Mouse (Mus musculus) cerebellum, adult 11-12 months (tissue): ENCODE data around the gene Eng.
A peak's percentile ranks its signal among the peaks of the same experiment; 100 is the strongest.

Experiments
- DNase-seq: peaks from one replicate; pipeline ENCODE4 v3.0.0; 2022

Gene Eng

DNA sequence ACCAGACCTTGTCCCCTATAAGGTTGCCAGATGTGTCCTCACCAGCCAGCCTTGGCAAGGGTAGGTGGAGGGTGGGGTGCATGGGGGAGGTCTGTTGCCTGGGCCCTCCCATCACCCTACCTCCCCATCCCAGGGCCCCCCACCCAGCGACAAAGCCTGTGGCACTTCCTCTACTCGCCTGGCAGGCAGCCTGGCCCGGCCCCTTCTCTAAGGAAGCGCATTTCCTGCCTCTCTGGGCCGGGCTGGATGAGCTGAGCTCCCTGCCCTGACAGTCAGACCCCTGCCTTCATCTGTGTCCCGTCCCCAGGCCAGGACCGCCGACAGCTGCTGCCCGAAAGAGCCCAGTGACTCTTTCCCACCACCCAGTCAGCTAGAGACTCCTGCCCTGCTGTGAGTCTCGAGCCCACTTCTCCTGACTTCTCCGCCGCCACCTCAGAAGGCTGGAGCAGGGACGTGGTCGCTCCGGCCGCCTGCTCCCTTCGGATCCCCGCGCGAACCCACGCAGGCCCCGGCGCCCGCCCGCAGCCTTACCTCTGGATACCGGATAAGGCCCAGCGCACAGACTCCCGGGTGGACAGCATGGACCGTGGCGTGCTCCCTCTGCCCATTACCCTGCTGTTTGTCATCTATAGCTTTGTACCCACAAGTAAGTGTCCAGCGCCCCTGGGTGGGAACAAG lies at the start of gene Eng:
Gene Eng (plus strand): TSS at position 217 of the 678 bp plus-strand sequence.
- no peak for DNase-seq

DNA sequence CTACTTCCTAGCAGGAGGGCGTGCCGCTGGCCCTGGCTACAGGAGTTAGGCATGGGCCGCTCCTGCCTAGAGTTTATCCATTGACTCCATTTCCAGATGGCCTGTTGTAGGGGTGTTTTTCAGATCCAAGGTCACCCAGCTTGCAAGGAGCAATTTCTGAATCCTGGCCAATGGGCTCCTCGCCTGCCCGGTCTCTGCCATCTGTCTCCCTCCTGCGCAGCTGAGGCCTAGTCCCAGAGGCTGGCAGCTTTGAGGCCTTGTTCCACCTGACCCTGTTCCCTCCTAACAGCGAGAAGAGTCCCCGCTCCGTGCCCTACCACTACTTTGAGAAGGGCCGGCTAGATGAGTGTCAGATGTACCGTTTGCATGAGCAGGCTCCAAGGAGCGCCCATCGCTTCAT lies 49.7 kb upstream of the Eng start:
- DNase-seq: peak; percentile 95

DNA sequence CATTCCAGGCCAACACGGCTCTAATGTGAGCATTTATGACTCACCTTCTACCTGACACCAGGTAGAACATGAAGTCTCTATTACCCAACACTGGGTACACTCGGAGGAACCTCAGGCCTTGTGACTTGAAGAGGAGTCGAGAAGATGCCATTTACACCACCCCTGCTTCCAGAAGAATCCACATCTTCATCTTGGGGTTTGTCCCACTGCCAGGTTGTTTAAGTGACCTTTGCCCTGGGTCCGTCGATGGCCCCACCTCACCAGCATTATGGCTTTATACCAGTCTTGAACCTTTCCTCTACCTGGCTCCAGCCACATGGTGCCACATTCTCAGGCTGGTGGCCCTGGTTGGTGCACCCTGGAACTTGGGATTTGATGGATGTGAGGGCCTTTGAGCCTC lies 49.1 kb upstream of the Eng start:
- no peak for DNase-seq

DNA sequence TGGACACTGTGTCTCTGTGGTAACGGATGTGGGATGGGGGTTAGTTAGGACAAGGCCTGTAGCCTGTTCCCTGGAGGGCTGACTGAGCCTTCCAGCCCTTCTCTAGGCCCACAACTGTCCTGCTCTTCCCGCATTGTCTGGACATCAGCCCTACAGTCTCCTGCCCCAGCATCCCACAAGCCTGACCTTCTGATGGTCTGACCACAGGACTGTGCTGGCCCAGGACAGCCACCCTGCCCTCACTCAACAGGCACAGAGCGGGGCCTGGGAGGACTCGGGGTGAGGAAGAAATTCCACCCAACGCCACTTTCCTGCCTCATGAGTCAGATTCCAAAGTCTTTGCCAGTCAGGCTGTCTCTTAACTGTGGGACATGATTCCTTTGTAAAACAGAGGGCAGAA lies 48.7 kb upstream of the Eng start:
- DNase-seq: no peak

DNA sequence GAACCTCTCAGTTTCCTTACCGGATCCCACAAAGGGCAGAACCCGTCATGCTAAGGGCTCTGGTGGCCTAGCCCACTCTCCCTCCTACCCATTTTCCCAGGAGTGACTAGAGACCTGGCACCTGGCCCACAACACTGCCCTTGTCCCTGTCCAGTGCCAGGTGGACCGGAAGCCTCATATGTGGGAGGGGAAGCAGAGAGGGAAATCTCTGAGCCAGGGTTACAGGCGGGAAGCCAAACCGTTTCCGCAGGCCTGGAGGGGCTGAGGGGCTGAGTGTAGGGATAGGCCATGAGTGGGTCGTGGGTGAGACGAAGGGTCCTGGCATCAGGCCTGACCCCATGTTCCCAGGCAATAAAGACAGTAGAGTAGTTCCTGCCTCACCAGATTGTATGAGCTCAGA lies 47.9 kb upstream of the Eng start:
- DNase-seq: peak; percentile 80

DNA sequence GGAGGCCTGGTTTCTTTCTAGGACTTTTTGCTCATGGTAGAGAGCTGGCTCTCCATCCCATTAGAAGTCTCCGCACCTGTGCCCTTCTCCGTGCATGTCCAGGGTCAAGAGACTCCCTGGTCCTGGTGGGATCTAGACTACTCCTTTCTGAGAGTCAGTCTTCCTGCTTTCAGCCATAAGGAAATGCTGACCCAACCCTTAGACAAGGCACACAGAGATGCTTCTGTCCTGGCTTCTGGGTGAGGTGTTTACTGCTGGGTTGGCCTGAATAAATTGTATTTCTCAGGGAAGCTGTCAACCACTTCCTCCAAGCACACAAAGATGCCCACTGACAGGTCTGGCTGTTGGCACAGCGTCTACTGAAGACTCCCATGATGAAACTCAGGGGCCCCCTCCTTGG lies 47.0 kb upstream of the Eng start, which contains the start of gene St6galnac6:
Gene St6galnac6 (plus strand): TSS at position 301 of the 400 bp plus-strand sequence.
- no peak for DNase-seq

DNA sequence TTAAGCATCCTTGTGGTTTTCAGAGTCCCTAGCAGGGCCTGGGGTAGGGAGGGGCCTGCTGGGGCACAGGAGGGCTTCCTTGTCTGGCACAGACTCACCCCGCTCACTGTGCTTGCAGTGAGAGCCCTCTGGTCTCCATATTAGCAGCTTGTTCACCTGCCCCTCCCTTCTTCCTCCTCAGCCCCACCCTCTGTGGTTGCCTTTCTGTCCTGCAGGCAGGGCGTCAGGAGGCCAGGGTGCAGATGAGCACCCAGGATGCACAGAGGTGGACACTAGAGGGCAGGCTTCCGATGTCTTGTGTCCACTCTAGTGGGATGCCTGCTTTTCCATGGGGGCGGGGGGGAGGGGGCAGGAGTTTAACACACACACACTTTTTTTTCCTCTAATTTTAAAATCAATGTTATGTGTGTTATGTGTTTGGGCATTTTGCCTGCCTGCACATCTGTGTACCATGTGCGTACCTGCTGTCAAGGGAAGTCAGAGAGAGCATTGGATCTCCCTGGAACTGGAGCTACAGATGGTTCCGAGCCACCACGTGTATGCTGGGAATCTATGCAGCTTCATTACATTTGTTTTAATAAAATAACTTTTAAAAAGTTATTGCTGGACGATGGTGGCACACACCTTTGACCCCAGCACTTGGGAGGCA lies 44.9 kb upstream of the Eng start:
- DNase-seq: peak; percentile 77

DNA sequence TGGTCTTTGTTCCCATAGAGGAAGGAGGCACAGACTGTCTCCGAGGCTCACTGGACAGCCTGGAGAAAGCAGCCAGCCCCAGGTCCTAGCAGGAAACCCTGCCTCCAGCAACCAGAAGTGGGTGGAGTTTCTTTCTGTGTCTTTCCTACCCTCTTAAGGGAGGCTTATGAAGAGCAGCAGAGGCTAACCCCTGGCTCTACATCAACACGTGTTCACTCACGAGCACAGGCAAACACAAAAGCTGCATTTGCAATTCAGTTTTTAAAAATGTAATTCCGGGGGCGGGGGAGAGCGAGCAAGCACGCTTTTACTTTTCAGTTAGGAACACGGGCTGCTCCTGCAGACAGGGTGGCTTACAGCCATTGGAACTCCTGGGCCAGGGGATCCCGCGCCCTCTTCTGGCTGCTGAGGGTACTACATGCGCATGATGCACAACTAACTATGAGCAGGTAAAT lies 43.8 kb upstream of the Eng start:
- DNase-seq: peak; percentile 88

DNA sequence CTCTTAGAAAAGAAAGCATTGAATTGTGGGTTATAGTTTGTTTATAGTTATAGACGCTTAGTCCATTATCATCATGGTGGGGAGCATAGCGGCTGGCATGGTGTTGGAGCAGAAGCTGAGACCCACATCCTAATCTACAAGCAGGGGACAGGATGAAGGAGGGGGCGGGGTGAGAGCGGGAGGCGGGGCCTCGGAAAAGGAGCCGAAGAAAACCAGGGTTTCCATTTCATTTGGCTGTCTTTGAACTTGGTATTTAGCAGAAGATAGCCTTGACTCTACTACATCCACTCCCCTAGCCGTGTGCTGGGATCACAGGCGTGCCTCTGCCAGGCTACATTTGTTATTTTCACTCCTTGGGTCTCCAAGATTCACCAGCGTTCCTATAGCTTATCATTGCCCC lies 41.8 kb upstream of the Eng start:
- DNase-seq: no peak

DNA sequence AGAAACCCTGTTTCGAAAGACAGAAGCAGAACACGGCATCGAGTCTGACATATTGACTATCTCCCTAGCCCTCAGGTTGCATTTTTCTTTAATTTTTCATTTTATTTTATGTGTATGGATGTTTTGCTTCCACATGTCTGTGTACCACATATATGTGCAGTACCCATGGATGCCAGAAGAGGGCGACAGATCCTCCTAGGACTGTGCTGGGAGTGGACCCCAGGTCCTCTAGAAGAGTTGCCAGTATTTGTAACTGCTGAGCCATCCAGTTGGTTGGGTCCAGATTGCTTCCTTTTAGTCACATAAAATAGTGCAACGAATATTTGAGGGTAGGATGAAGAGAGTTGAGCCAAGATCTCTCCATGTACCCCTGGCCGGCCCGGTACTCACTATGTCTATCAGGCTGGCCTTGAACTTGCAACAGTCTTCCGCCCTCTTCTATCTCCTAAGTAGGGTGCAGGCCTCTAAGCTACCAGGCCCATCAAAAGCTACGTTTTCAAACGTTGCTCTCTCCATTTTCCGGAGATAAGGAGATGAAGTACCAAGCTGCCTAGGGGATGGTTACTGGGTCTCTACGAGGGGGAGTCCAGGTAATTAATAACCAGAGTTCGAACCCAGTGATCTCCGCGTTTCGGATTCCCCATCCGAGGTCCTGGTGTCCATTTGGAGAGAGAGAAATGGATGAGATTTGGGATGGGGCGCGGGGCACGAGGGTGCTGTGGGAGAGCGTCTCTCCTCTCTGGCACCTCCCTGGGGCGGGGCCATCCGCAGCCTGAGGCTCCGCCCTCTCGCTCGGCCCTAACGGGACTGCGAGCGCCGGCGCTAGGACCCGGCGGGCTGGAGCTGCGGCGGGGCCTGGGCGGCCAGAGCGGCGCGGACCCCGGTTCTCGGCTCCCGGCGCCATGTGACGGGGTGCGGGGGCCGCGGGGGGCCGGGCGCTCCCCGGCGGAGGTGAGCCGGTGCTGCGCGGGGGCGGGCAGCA lies 39.9 kb upstream of the Eng start:
- peak; percentile 91 for DNase-seq

DNA sequence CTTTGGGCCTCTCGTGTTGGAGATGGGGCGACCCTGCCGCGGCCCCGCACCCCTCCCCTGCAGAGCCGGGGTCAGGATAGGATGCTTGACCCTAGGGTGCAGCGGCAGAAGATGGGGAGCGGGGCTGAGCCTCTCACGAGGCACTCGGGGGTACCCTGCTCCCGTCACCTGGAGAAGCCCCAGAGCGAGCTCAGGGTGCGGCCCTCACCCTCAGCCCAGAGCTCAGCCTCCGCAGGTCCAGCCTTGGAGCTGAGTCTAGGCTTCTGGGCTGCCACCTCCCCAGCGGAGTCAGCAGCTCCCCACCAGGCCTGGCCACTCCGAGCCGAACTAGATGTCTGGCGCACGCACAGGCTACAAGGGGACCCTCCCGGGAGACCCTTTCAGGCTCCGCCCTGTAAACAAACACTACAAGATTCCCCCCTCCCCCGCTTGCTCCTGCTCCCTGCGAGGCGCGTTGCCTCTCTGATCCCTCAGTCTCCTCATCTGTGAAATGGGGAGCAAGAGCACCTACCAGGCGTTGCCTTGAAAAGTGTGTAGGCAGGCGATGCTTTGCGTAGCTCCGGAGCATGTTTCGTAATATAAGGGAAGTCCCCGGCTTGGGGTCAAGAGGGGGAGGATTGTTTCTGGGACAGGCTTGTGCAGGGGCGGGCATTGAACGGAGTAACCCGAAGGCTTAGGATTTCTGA lies 39.0 kb upstream of the Eng start:
- DNase-seq: peak; percentile 77

DNA sequence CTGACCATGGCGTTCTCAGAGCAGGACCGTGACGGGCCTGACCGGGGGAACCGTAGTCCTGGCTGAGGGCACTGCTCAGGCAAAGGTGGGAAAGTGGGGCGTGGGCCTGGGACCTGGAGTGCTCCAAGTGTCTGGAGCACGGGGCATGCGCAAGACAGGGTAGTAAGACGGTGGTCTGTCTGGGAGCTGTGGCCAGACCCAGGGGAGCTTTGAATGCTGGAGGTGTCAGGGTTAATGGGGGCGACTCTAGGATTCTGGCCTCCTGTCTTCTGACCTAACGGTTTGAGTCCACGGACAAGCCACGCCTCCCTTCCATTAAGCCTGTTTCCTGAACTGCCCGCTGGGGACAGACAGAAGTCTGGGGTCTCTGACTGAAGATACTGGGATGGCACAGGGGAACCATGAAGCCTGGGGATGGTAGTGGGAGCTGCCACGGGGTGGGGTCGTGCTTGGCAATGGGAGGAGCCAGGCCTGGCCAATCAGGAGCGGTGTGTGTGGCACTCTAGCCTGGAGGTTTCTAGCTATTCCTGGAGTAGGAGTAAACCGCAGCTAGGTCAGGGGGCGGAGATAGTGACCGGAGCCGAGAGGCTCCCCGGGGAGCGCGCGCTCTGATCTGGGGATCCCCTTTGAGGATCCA lies 38.1 kb upstream of the Eng start:
- DNase-seq: peak; percentile 82

DNA sequence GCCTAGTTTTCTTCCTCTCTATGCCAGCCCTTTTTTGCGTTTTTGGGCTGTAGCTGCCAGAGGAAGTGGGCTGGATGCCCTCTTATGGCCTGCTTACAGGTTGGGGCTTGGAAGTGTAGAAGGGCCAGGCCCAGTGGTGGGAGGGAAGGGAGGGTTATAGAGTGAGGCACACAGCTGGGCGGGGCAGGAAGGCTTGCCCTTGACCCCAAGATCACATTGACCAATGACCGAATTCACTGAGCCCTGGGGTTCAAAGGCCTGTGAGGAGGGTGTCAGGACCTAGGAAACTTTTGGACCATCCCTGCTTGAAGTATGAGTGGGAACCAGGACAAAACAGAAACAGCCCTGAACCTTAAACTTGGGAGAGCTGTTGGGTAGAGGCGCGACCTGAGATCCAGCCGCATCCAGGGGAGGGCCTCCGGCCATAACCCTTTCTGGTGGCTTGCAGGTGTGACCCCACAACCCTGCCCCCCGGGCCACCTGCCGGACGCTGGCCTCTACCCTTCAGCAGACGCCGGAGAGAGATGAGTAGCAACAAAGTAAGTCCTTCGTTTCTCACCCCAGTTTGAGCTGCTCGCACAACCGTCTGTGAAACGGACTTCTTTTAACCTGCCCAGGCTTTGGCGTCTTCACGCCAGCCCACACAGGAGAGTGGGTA lies 37.5 kb upstream of the Eng start:
- no peak for DNase-seq

DNA sequence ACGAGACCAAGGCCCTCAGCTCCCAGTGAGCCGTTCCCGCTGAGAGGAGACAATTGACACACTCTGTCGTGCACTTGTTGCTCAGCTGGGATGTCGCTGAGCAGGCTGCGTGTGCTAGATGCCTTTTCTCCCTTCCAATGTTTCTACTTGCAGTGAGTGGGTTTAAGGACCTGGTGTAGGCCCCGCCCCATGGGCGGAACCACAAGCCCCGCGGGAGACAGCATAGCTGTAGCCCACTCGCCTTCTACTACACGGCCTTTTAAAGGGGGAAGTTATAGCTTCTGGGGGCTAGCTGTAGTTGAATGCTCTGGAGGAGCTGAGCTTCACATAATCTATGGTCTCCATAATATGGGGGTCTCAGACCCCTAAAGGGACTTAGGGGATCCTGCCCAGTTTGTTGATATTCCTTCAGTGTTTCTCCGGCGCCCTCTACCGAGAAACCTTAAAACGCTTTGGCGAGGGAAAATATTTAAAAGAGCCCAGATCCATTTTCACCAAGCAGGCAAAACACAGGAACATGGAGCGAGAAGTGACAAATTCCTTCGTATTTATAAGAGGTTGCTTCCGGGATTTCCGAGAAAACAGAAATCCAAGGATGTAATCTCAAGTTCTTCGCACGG lies 35.7 kb upstream of the Eng start:
- DNase-seq: no peak

DNA sequence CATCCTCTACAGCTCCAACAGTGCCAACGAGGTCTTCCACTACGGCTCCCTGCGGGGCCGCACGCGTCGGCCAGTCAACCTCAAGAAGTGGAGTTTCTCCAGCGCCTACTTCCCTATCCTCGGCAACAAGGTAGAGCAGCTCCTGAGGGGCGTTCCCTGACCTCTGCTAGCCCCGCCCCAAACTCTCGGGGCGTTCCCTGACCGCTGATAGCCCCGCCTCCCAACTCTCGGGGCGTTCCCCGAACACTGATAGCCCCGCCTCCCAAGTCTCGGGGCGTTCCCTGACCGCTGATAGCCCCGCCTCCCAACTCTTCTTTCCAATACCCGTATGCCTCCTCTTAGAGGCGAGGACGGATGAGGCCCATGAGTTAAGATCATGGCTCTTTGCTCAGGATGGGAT lies 34.1 kb upstream of the Eng start:
- no peak for DNase-seq

DNA sequence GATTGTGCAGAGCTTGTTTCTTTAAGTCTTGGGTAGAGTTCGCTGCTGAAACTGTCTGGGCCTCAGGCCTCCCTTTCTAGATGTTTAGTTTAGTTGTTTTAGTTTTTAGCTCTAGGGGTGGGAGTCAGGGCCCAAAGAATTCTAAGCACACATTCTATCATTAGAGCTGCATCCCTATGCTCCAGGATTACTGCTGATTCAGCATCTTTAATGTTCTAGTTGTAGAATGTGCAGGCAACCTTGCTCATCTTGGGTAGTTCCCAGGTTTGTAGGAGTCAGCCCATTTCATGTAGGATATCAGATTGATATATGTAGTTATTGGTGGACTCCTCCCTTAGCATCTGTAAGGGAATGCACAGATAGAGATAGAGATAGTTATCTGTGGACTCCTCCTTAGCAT lies 29.3 kb upstream of the Eng start:
- no peak for DNase-seq

DNA sequence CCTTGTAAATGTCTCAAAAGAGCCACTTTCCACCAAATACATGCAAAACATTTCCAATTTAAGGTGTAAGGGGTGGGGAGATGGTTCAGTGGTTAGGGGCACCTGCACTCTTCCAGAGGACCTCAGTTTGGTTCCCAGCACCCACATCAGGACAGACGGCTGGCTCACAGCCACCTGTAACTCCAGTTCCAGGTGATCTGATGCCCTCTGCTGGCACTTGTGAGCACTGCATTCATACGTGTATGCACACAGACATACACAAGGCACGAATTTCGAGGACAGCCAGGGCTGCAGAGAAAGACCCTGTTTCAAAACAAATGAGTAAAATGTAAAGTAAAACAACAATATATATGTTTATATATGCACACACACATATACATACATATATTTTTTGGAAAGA lies 28.8 kb upstream of the Eng start:
- DNase-seq: no peak

DNA sequence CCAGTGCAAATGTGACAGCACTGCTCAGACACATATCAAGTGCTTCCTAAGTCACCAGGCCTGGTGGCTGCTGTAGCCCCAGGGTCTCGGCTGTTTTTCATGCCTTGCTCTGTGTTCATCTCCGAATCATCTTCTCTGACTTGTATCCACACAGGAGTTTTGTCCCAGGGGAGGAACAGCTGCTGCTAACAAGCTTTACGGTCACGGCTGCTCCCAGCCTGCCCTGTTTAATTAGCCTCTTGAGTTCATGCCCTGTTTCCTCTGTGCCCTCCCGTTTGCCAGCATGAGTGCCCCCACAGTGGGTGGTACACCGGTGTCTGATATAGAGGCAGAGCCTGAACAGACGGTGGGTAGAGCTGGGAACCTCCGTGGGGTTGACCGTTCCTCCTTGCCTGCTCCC lies 28.3 kb upstream of the Eng start:
- no peak for DNase-seq

DNA sequence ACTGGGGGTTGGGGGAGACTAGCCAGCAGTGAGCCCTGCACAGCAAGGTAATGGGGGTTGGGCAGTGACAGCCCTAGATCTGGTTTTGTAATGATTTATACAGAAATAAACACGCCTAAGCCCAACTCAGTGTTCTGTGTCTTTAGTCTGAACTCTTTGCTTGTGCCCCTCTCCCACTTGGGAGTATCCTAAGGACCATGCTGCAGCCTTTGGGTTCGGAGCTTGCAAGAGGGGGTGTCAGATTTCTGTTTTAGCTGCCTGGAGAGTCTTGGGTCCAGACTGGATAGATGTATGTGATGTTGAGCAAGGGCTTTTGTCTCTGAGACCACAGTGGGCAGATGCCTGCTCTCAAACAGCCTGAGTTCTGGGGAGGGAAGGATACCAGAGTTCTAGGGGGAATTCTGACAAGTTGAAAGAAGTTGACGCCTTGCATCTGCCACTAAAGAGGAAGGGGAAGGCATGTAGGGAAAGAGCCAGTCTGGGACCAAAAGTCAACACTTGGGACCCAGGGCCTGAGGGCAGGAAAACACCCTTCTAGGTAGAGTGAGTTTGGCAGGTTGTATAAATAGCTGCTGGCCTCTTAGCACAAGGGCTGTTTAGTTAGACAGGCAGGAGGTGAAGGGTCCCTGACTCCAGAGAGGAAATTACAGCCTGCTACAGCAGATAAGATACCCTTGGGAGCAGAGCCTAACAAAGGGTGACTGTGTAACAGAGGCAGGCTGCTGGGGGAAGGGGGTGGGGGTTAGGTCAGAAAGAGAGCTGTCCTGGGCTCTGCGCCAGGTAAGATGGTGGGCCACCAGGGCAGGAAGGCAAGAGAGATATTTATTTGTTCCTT lies 25.5 kb upstream of the Eng start:
- DNase-seq: no peak

DNA sequence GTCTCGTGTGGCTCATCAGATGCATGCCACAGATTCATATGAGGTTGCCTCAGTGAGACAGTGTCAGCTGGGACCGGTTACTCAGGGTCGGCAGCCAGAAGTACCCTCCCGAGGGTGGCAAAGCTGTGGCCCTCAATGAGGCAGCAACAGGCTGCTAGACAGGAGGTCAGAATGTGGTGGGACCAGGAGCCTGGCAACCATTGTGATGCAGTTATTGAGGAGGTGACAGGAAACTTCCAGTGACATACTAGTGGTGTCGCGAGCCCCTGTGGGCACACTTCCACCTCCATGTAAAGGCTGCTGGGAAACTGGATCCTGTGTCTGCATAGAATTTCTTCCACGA lies 24.9 kb upstream of the Eng start, which contains the start of gene Ak1:
Gene Ak1 (plus strand): TSS at position 242 of the 343 bp plus-strand sequence.
- DNase-seq: peak; percentile 38
